Mouse (Mus musculus): ENCODE measurements around the gene Abt1.

The Abt1 gene

GRCm38 (mm10) chr13:23369421-23369765, 54.3 kb downstream of the Abt1 start:
- peak; percentile 45; the same call in 1 of the 2 replicates for ATAC-seq (ENCODE audit: insufficient number of reproducible peaks, low FRiP score, low TSS enrichment)

DNA sequence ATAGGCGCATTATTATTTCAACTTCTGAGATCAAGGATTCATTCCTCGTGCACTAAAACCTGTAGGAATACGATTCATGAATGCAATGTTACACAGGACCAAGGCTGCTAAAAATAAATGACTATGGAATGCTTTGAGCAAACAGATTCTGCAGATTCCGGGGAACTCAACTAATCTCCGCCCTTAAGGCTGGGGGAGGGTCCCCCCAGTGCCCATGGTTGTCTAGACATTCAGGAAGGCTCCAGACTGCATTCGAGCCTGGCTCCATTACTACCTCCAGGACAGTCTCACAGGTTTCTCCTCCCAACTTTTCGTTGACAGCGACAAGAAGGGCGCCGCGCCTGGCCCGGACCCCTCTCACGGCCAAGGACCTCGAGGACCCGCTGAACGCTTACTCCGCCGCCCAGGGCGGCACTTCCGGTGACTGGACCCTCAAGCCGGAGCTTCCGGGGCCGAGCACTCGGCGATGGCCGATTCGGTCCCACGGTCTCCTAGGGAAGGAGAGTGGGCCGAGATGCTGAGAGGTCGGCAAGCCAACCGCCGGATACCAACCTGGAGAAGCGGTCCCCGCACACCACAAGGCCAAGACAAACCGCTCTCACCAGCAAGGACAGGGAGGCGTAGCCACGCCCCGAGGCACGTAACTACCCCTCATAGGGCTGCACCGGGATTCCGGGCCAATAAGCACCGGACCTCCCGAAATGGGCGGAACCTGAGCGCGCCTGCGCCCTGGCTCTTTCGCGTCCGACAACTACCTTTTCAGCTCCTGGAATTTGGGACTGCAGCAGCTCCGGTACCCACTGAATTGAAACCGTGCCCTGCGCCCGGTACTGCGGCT, 54.9 kb downstream of the Abt1 start, which contains the start of gene Zfp322a:
TSS of gene Zfp322a (minus strand) at position 626 of the 838 bp plus-strand sequence.
- ATAC-seq (ENCODE audit: insufficient number of reproducible peaks, low FRiP score, low TSS enrichment) = peak; percentile 99
